ENCODE assay signal across 7 mouse cellular contexts in genomic region chr7:122945149-122945548, GRCm38 (mm10). TPM values are rescaled to one million over a fixed set of nuclear protein-coding genes. Genes with fewer than 3 reads are reported as not detected.
A peak's percentile ranks its signal among the peaks of the same experiment; 100 is the strongest.
DNase-seq lines count a peak whose midpoint lies in the region; ATAC-seq and TF ChIP-seq lines count a peak whose summit lies in the region.

No protein-coding gene starts in this region.

- ATAC-seq in forebrain, postnatal 0 days = peak; percentile 77
- ATAC-seq in hindbrain, embryonic 16.5 days = 0 out of 2 replicates have a peak, but pooled peaks have one; percentile 40
- peak; percentile 95 for ATAC-seq in megakaryocyte progenitor cell, adult 5-6 weeks (replicated peaks; ENCODE audit: poor library complexity)

- no peaks in the 10 kb centered on the region for H3K27me3 ChIP-seq in forebrain, postnatal 0 days (ENCODE audit: insufficient read depth, low read length)
- no peaks in the 10 kb centered on the region for H3K27me3 ChIP-seq in hindbrain, embryonic 16.5 days (replicated peaks; ENCODE audit: control insufficient read depth, insufficient read depth, low read length)

- WGBS in forebrain, postnatal 0 days = 3% methylated on average over 1 of the region's 1 CpGs
- 0% methylated on average over 1 of the region's 1 CpGs for WGBS in hindbrain, embryonic 16.5 days

- DNase-seq in R1 (ENCODE audit: low read depth, low spot score) = peak; percentile 80
- peak; percentile 68 for DNase-seq in cerebellum, adult 11-12 months
- DNase-seq in forebrain, postnatal 0 days = peak; percentile 88
- peak; percentile 78 to 79 for DNase-seq in left cerebral cortex, adult 2 months (ENCODE audit: extremely low spot score in 1 of 2, low spot score in 2 of 2)
- peak; percentile 31 for DNase-seq in spleen, adult 12 weeks (ENCODE audit: low spot score)

- H3K9ac ChIP-seq in forebrain, postnatal 0 days = no peak overlapping the region
- no peak overlapping the region for H3K9ac ChIP-seq in hindbrain, embryonic 16.5 days (ENCODE audit: low read depth, low read length)

- H3K4me1 ChIP-seq in forebrain, postnatal 0 days (ENCODE audit: insufficient read depth) = 0 out of 2 replicates have a peak, but pooled peaks cover 4% of the 10 kb centered on the region
- peaks cover 2% of the 10 kb centered on the region; the same call in 1 of the 2 replicates for H3K4me1 ChIP-seq in hindbrain, embryonic 16.5 days (ENCODE audit: control insufficient read depth, insufficient read depth, low read depth, low read length)

- peak; percentile 84 for TF ChIP-seq CTCF in forebrain, postnatal 0 days (IDR thresholded peaks at IDR 0.05; ENCODE audit: low read depth)
- TF ChIP-seq CTCF in left cerebral cortex, adult 2 months (IDR thresholded peaks at IDR 0.05) = peak; percentile 98

- no peak overlapping the region for H3K4me2 ChIP-seq in forebrain, postnatal 0 days (ENCODE audit: low read depth)
- H3K4me2 ChIP-seq in hindbrain, embryonic 16.5 days (ENCODE audit: low read length) = no peak overlapping the region

- H3K9me3 ChIP-seq in forebrain, postnatal 0 days (ENCODE audit: low read length) = no peaks in the 10 kb centered on the region
- H3K9me3 ChIP-seq in hindbrain, embryonic 16.5 days (ENCODE audit: control insufficient read depth, low read length) = no peaks in the 10 kb centered on the region

- no peaks in the 10 kb centered on the region for H3K36me3 ChIP-seq in forebrain, postnatal 0 days (ENCODE audit: insufficient read depth)
- no peaks in the 10 kb centered on the region for H3K36me3 ChIP-seq in hindbrain, embryonic 16.5 days (ENCODE audit: control insufficient read depth, insufficient read depth, low read length)

- no peak overlapping the region for H3K4me3 ChIP-seq in forebrain, postnatal 0 days (ENCODE audit: low read depth, low read length)
- no peak overlapping the region for H3K4me3 ChIP-seq in hindbrain, embryonic 16.5 days (ENCODE audit: low read length)
- H3K4me3 ChIP-seq in left cerebral cortex, adult 2 months = no peak overlapping the region

- intact Hi-C loops in left cerebral cortex, adult 2 months (cut with DNase I) = loop anchor here (5.0 kb wide), 1 partner anchor 522 kb away; no protein-coding TSS in a partner anchor

- H3K27ac ChIP-seq in forebrain, postnatal 0 days (ENCODE audit: low read depth, low read length) = no peak overlapping the region
- H3K27ac ChIP-seq in hindbrain, embryonic 16.5 days (ENCODE audit: low read depth, low read length) = no peak overlapping the region
- H3K27ac ChIP-seq in left cerebral cortex, adult 2 months = no peak overlapping the region

RNA-seq across cellular contexts. Expression of gene Rbbp6, which starts 20.3 kb away (rescaled TPM):
- 35.1 and 53.6 TPM in 2 replicates for total RNA-seq in forebrain, postnatal 0 days (2014; rRNA removed)
- 18.4 and 21.4 TPM in 2 replicates for polyA plus RNA-seq in forebrain, postnatal 0 days (2015; fragmentation: Nextera tagmentation; extraction: Ambion mirVana)
- 19.5 and 20.2 TPM in 2 replicates for polyA plus RNA-seq in hindbrain, embryonic 16.5 days (2015; fragmentation: Nextera tagmentation; extraction: Ambion mirVana)
- total RNA-seq in left cerebral cortex, adult 2 months (2021) = 10 to 100 TPM; 67.7 to 70.8 TPM
- total RNA-seq in megakaryocyte progenitor cell, adult 5-6 weeks (2015) = 115 and 134 TPM in 2 replicates
- 48.0 and 67.5 TPM in 2 replicates for total RNA-seq in megakaryocyte progenitor cell, adult 5-6 weeks (2017)

Comparison
In these comparisons a context has a peak if more than half of its experiments do, and no peak if none do; other contexts are left out.
1. DNase-seq: peak in every context shown above with its lines; median percentile 88 in forebrain, postnatal 0 days; 80 in R1; 78 in left cerebral cortex, adult 2 months; 68 in cerebellum, adult 11-12 months; 31 in spleen, adult 12 weeks.
2. ATAC-seq: peak in every context shown above with its lines; median percentile 95 in megakaryocyte progenitor cell, adult 5-6 weeks; 77 in forebrain, postnatal 0 days; 40 in hindbrain, embryonic 16.5 days.